Mouse (Mus musculus): Measurements from ENCODE around the gene Cd27.

DNA sequence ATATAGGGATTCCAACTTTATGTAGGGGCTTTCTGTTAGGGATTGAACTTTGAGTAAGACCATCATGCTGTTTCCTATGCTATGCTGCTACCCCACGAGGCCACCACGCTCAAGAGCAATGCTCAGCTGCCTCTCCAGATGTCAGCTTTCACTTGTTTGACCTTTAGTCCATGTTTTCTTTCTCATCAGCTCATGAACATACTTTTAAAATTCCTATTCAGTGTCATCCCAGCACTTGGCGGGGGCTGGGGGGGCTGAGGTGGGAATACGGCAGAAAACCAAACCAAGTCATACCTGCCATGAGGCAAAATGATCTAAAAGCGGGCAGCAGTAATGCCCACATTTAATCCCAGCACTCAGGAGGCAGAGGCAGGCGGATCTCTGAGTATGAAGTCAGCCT is 23.7 kb downstream of the Cd27 start:
- TF ChIP-seq CTCF (IDR thresholded peaks at IDR 0.05; ENCODE audit: low read depth) (no peak), EP300 (optimal IDR thresholded peaks at IDR 0.05) (no peak)

All from stomach, postnatal 0 days (tissue).